Mouse (Mus musculus): ENCODE data around the gene Isg15.

Gene Isg15

DNA sequence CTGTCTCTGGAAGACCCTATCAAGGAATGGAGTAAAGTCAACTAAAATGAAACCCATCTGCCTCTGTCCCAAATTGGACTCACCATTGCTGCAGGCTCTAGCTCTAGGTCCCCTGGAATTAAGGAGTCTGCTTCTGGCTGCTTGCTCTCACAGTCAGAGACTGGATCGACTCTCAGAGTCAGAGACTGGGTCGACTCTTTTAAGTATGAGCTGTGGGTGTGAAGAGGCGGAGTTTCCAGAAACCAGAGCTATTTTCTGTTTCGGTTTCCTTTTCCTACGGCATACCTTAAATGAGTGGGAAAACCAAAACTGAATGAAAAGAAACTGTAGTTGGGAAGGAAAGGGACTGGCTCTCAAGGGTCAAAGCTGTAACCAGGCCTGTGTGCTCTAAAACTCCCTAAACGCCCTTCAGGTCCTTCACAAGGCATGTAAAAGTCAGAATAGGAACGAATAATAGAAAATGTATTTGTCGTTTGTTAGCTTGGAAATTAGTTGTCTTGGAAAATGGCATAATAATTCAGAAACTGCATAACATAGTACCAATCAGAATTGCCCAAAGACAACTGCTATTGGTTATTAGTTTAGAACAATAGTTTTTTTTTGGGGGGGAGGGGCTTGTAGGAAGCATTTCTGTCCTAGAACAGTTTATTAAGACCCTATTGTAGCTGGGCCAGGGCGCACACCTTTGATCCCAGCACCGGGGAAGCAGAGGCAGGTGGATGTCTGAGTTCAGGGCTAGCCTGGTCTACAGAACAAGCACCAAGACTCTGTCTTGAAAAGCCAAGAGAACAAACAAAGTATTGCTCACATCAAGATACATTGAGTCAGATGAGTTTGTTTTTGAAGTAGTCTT, at the start of gene Isg15:
Gene Isg15, minus strand, starts transcription at position 196 of the 853 bp plus-strand sequence.
- no peak for DNase-seq

- DNase-seq = no peak
These were observed 48.9 kb upstream of the Isg15 start for GRCm38 (mm10) chr4:156249567-156249966.

GRCm38 (mm10) chr4:156236651-156237447, 36.2 kb upstream of the Isg15 start:
- no peak for DNase-seq

DNA sequence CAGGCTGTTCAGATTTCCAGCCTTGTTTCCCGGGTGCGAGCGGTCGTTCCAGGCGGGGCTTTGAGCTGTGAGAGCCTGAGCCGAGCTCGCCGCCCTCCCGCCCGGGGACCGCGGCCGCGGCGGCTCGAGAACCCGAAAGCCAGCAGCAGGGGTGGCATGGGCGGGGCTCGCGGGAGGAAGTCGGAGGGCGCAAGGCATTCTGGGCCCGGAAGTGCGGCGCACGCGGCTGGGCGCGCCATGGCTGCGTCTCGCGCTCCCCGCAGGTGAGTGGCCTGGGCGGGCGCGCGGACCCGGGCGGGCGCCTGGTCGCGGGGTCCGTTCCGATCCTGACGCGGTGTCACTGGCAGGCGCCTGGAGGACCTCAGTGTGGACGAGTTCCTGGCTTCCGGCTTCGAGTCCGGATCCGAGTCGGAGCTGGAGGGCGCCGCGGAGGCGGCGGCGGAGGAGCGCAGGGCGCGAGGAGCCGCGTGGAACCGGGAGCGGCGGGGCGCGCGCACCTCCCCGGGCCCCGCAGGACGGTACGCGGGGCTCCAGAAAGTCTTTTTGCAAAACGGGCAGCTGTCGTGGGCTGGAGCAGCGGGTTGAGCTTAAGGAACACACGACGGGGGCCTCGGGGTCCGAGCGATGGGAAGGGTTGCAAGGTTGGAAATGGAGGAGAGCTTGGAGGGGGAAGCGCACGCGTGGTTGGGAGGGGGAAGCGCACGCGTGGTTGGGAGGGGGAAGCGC, 35.4 kb upstream of the Isg15 start, which contains the start of gene Noc2l:
Gene Noc2l, plus strand, starts transcription at position 203 of the 726 bp plus-strand sequence.
- DNase-seq = peak; percentile 94 to 96

DNA sequence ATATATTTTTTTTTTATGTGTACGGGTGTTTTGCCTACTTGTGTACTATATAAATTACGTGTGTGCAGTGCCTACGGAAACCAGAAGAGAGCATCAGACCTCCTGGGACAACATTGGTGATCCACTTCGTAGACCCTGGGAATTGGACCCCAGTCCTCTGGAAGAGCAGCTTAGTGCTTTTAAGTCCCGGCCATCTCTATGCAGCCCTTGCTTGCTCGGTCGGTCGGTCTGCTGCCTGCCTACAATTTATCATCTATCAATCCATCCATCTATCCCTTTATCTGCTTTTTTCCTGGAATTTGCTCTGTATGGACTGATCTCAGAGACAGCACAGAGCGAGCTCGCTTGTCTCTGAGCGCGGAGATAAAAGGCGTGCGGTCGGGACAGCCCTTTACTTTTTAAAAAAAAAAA, 34.7 kb upstream of the Isg15 start:
- peak in 1 of 2 experiments; percentile 53 for DNase-seq

DNA sequence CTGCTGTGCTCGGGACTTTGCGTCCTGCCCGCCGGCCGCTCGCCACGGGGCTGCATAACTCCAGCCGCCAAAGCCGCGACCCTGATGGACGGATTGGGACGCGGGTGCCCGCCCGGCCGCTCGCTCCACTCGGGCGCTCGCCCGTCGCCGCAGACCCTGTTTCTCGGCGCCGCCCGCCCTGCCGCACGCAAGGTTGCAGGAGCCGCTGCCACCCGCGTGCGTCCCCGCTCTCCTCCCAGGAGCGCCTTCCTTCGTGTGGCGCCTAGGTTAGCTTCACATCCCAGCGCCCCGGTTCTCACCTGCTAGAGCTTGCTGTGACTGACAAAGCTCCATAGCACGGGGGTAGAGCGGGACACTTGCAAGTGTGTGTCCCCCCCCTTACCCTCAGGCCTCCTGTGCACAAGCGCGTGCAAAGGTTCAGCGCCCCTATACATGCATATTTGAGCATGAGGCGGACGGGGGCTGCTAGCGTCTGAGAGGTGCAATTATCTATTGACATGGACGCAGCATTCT, 34.1 kb upstream of the Isg15 start, which contains the start of gene Plekhn1:
Gene Plekhn1, minus strand, starts transcription at position 157 of the 513 bp plus-strand sequence.
- peak; percentile 85 to 91 for DNase-seq

DNA sequence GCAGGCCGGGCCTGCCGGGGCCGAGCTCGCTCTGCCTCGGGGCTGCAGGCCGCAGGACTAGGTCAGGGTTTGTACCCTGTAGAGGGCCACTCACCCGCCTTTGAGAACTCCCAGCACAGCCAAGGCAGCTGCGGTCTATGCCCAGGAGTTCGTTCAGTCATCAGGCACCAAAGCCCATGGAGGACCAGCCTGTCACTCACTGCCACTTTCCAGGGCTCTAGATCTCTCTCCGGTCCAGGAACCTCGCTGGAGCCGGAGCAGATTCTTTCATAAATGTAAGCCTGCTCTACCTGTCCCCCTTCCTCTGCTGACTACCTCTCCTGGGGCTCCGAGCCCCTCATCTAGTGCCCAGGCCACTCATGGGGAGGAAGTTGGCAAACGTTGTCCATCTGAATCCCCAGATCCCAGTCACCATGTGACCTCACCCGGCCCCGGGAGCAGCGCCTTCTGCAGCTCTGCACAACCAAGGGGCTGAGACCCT, 33.4 kb upstream of the Isg15 start:
- peak; percentile 50 to 66 for DNase-seq

DNA sequence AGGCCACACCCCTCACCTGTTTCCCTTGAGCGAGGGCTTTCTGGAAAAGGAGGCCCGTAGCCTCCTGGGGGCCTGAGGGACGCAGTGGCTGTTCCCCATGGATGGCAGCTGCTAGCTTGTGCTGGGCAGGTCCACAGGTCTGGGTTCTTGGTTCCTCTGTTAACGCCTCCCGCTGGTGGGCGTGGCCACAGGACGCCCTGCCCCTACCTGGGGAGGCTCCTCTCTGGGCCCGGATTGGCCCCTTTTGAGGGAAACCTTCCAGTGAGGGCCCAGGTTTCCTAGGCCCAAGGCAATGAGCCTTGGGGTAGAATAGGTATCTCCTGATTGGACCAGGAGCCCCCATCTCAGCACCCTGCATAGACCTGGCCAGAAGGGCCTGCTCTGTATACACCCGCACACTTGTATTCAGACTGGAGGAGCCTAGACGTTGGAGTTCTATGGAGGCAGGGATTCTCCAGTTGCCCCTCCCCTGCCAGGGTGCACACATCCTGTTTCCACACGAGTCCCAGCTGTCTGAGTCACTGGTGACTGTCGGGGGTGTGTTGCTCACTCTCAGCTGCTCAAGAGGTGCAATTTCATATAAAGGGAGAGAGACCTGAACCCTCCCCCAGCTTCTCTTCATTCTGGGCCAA, 27.9 kb upstream of the Isg15 start:
- peak in 1 of 2 experiments; percentile 52 for DNase-seq

- peak in 1 of 2 experiments; percentile 46 for DNase-seq
These were observed 27.3 kb upstream of the Isg15 start for GRCm38 (mm10) chr4:156227752-156228392.

GRCm38 (mm10) chr4:156224276-156224675, 23.7 kb upstream of the Isg15 start:
- no peak for DNase-seq

DNA sequence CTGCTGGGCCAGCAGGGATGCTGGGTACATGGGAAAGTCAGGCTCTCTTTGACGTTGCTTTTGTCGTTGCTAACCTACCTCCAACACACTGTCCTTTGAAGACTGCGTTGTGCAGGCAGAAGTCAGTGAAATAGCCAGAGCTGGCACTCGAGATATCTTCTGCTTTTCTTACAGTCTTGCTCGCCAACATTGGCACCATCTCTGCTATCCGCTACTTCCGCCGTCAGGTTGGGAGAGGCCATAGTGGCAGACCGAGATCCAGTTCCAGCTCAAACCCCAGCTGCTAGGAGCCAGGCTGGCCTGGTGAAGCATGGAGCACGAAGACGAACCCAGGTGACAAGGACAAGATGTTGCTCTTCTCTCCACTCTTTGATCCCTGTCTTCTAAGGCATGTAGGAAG, 19.3 kb upstream of the Isg15 start:
- no peak for DNase-seq

DNA sequence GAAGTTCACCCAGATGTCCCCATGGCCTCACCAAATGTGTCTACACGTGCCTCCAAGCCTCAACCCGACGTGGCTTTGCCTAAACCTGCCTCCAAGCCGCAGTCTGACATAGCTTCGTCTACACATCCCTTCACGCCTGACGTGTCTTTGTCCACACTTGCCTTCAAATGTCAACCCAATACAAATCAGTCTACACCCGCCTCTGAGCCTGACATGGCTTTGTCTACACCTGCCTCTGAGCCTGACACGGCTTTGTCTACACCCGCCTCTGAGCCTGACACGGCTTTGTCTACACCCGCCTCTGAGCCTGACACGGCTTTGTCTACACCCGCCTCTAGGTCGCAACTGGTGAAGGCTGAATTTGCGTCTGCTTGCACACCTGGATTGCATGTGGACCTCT, 17.2 kb upstream of the Isg15 start:
- no peak for DNase-seq

- DNase-seq = no peak
These were observed 16.5 kb upstream of the Isg15 start for GRCm38 (mm10) chr4:156217022-156217669.

- DNase-seq = no peak
These were observed 15.6 kb upstream of the Isg15 start for GRCm38 (mm10) chr4:156216196-156216595.

DNA sequence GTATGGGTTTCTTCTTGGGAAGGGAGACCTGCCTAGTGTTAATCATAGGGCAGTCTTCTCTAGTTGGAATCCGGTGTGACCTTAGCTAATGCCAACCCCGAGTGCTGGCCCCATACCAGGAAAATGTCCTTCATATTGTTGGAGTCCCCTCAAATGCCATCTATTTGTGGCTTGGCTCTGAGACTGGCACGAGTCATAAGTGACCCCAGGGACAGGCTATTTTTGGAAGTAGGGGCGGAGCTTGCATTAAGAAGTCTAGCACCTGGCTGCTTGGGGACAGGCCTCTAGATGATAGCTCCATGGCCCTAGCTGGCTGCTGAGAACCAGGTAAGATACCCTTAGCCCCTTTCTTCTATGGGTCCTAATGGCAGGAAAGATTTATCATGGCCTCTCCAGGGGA, 15.0 kb upstream of the Isg15 start, which contains the start of gene Perm1:
Gene Perm1, plus strand, starts transcription at position 220 of the 400 bp plus-strand sequence.
- no peak for DNase-seq

DNA sequence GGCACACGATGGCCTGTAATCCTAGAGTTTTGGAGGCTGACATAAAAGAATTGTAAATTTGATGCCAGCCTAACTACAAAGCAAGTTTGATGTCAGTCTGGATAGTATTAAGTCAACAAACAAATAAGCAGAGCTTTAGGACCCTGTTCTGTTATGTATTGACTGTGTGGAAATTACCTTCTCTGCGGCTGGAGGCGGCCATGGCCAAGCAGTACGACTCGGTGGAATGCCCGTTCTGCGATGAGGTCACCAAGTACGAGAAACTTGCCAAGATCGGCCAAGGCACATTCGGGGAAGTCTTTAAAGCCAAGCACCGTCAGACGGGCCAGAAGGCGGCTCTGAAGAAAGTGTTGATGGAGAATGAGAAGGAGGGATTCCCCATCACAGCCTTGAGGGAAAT, 12.5 kb upstream of the Isg15 start:
- no peak for DNase-seq

DNA sequence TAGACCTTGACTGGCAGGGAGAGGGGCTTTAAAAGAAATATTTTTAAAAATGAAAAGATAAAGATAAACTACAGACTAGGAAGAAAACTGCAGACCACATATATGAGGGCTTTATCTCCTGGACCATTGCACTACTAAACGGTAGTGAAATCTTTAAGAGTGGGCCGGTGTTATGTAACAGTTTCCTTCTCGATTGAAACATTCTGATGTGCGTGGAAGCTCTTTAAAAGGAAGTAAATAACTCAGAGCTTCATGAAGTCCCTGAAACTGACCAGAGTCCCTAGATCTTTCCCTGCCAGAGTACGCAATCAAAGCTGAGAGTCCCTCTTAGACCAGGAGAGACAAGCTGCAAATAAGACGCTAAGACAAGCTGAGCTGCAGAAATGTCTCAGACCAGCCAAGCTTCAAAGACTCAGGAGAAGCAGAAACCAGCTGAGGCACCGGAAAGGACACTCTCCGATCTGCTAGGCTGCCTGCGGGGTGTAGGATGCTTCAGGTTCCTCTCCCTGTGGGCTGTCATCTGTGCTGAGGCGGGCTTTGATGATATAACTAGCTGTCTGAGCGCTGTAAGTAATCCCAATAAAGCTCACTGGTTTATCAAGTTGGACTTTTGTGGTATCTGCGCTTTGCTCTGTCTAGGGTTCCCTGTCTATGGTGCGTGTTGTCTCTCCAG, 9.5 kb upstream of the Isg15 start:
- DNase-seq = no peak

GRCm38 (mm10) chr4:156208872-156209271, 8.3 kb upstream of the Isg15 start:
- DNase-seq = no peak

DNA sequence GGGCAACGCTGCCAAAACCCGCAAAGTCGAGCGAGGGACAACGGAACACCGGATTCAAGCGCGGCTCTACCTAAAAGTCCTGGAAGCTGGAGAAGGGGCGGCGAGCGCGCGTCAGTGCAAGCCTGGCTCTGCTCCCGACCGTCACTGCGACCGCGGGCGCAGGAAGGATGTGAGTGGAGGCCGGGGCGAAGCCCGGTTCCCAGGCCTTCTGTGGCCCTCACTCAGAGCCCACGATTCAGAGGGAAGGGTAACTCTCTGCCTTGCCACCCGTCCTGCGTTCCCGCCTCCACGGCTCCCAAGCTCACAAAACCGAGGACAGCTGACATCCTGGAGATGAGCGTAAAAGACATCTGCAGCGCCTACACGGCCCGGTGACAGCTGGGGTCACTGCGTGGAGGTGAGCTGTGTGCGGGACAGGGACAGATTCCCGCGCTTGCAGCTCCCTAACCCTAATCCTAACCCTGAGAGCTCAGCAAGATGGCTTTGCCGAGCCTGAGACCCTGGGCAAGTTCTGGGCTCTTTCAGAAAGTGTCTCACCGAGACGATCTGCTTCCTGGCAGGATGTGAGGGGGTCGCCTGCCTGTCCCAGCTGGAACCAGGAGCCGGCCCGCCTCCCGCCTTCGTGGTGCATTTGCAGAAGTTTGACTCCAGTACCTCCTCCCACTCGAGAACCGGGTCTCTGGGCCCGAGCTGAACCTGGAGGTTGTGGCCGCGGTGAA, 3.0 kb upstream of the Isg15 start:
- peak; percentile 59 to 70 for DNase-seq

Measured in kidney, postnatal 4 days (tissue).